Mouse (Mus musculus) MEL (cell line): ENCODE results near the gene B9d1. TPM values are rescaled to one million over a fixed set of nuclear protein-coding genes. Genes with fewer than 3 reads are reported as not detected.

ENCODE experiments used
- DNase-seq: peaks from one replicate; pipeline ENCODE4 v3.0.0; 2011; ENCODE audit warnings: low read depth, low spot score
- H3K27ac ChIP-seq: 2 replicates; pipeline ENCODE4 v1.5.1; 2012; ENCODE audit warnings: low read depth, mild to moderate bottlenecking, control low read depth, low read length, moderate library complexity; ENCODE audit not compliant: control insufficient read depth
- H3K27me3 ChIP-seq, 2 experiments: fragments of 150-350 bp in 1 of 2; sonication (generic) in 1 of 2; 2 replicates each; pipeline ENCODE4 v1.6.1; 2012; ENCODE audit warnings: low read length in 2 of 2, mild to moderate bottlenecking in 2 of 2, improper control_type of control experiment in 1 of 2, moderate library complexity in 1 of 2; ENCODE audit not compliant: insufficient read depth in 2 of 2, control insufficient read depth in 1 of 2
- H3K36me3 ChIP-seq, 2 experiments: 2 replicates each; pipeline ENCODE4 v1.6.1; 2012 to 2014; ENCODE audit warnings: low read length in 2 of 2, improper control_type of control experiment in 1 of 2, inconsistent platforms in 1 of 2, mild to moderate bottlenecking in 1 of 2; ENCODE audit not compliant: insufficient read depth in 2 of 2, control insufficient read depth in 1 of 2
- H3K4me1 ChIP-seq, 2 experiments: fragments of 150-350 bp in 1 of 2; sonication (generic) in 1 of 2; 2 replicates each; pipeline ENCODE4 v1.6.1; 2012; ENCODE audit warnings: low read length in 2 of 2, improper control_type of control experiment in 1 of 2, mild to moderate bottlenecking in 1 of 2; ENCODE audit not compliant: insufficient read depth in 2 of 2, control insufficient read depth in 1 of 2
- H3K4me3 ChIP-seq, 2 experiments: fragments of 150-350 bp in 1 of 2; sonication (generic) in 1 of 2; 2 replicates each; pipeline ENCODE4 v1.5.1; 2012; ENCODE audit warnings: low read depth in 2 of 2, low read length in 2 of 2, mild to moderate bottlenecking in 2 of 2, moderate library complexity in 2 of 2, control low read depth in 1 of 2, improper control_type of control experiment in 1 of 2; ENCODE audit not compliant: control insufficient read depth in 1 of 2, insufficient read depth in 1 of 2
- H3K79me2 ChIP-seq: 2 replicates; pipeline ENCODE4 v1.6.1; 2012; ENCODE audit warnings: mild to moderate bottlenecking, low read length, moderate library complexity; ENCODE audit not compliant: control insufficient read depth, poor library complexity, insufficient read depth
- H3K9ac ChIP-seq: 2 replicates; pipeline ENCODE4 v1.6.1; 2012; ENCODE audit warnings: low read depth, mild to moderate bottlenecking, control low read depth, low read length, moderate library complexity; ENCODE audit not compliant: control insufficient read depth, poor library complexity, severe bottlenecking
- H3K9me3 ChIP-seq: fragments of 150-350 bp; sonication (generic); replicated peaks from 2 replicates; pipeline ENCODE4 v1.6.1; 2012; ENCODE audit warnings: mild to moderate bottlenecking, low read length, improper control_type of control experiment, moderate library complexity; ENCODE audit not compliant: insufficient read depth
- BHLHE40 ChIP-seq: IDR thresholded peaks from 2 replicates; pipeline ENCODE4 v1.6.1; 2012; ENCODE audit warnings: low read depth, mild to moderate bottlenecking, inconsistent platforms, low read length, improper control_type of control experiment, borderline replicate concordance
- CTCF ChIP-seq, 3 experiments: IDR thresholded peaks in 2 of 3; conservative IDR thresholded peaks in 1 of 3; 2 replicates each; pipeline ENCODE4 v1.5.1; 2011 to 2012; ENCODE audit warnings: low read length in 3 of 3, low read depth in 2 of 3, mild to moderate bottlenecking in 2 of 3, improper control_type of control experiment in 1 of 3, inconsistent platforms in 1 of 3, mixed read lengths in 1 of 3, moderate library complexity in 1 of 3; ENCODE audit not compliant: control insufficient read depth in 1 of 3, insufficient read depth in 1 of 3, poor library complexity in 1 of 3, severe bottlenecking in 1 of 3
- E2F4 ChIP-seq: IDR thresholded peaks from 2 replicates; pipeline ENCODE4 v1.6.1; 2011; ENCODE audit warnings: low read depth, low read length, improper control_type of control experiment, borderline replicate concordance
- ELF1 ChIP-seq: IDR thresholded peaks from 2 replicates; pipeline ENCODE4 v1.6.1; 2014; ENCODE audit warnings: low read depth, mild to moderate bottlenecking, inconsistent platforms, low read length, improper control_type of control experiment, moderate library complexity
- EP300 ChIP-seq, 2 experiments: IDR thresholded peaks; 2 replicates each; pipeline ENCODE4 v1.6.1; 2011; ENCODE audit warnings: improper control_type of control experiment in 2 of 2, low read length in 2 of 2, low read depth in 1 of 2, mild to moderate bottlenecking in 1 of 2
- GABPA ChIP-seq: IDR thresholded peaks from 2 replicates; pipeline ENCODE4 v1.6.1; 2012; ENCODE audit warnings: low read depth, mild to moderate bottlenecking, inconsistent platforms, low read length, improper control_type of control experiment, moderate library complexity
- GATA1 ChIP-seq: IDR thresholded peaks from 2 replicates; pipeline ENCODE4 v1.6.1; 2011; ENCODE audit warnings: low read depth, low read length, improper control_type of control experiment
- JUND ChIP-seq: IDR thresholded peaks from 2 replicates; pipeline ENCODE4 v1.6.1; 2011; ENCODE audit warnings: low read depth, mild to moderate bottlenecking, improper control_type of control experiment, low read length
- KAT2A ChIP-seq: conservative IDR thresholded peaks from 2 replicates; pipeline ENCODE4 v1.6.1; 2012; ENCODE audit warnings: low read depth, low read length, improper control_type of control experiment, inconsistent platforms
- MAZ ChIP-seq: IDR thresholded peaks from 2 replicates; pipeline ENCODE4 v1.6.1; 2012; ENCODE audit warnings: low read depth, mild to moderate bottlenecking, inconsistent platforms, low read length, improper control_type of control experiment
- MEF2A ChIP-seq: IDR thresholded peaks from 2 replicates; pipeline ENCODE4 v1.6.1; 2014; ENCODE audit warnings: low read depth, mild to moderate bottlenecking, inconsistent platforms, low read length, improper control_type of control experiment; ENCODE audit not compliant: poor library complexity, insufficient replicate concordance, severe bottlenecking; ENCODE audit errors: extremely low read depth
- MXI1 ChIP-seq: IDR thresholded peaks from 2 replicates; pipeline ENCODE4 v1.6.1; 2011; ENCODE audit warnings: mild to moderate bottlenecking, low read depth, low read length, improper control_type of control experiment
- MYC ChIP-seq: IDR thresholded peaks from 2 replicates; pipeline ENCODE4 v1.6.1; 2011; ENCODE audit warnings: low read depth, mild to moderate bottlenecking, low read length, improper control_type of control experiment, moderate library complexity
- RAD21 ChIP-seq: IDR thresholded peaks from 2 replicates; pipeline ENCODE4 v1.6.1; 2011; ENCODE audit warnings: mild to moderate bottlenecking, low read depth, low read length, improper control_type of control experiment
- RCOR1 ChIP-seq: IDR thresholded peaks from 2 replicates; pipeline ENCODE4 v1.6.1; 2012; ENCODE audit warnings: low read depth, mild to moderate bottlenecking, inconsistent platforms, low read length, improper control_type of control experiment
- SIN3A ChIP-seq: IDR thresholded peaks from 2 replicates; pipeline ENCODE4 v1.6.1; 2012; ENCODE audit warnings: low read length, improper control_type of control experiment, inconsistent platforms
- SMC3 ChIP-seq: IDR thresholded peaks from 2 replicates; pipeline ENCODE4 v1.6.1; 2011; ENCODE audit warnings: low read depth, low read length, improper control_type of control experiment
- ZC3H11A ChIP-seq: IDR thresholded peaks from 2 replicates; pipeline ENCODE4 v1.6.1; 2012; ENCODE audit warnings: low read depth, mild to moderate bottlenecking, inconsistent platforms, low read length, improper control_type of control experiment
- ZKSCAN1 ChIP-seq: IDR thresholded peaks from 2 replicates; pipeline ENCODE4 v1.6.1; 2012; ENCODE audit warnings: low read depth, mild to moderate bottlenecking, inconsistent platforms, low read length, improper control_type of control experiment, moderate library complexity
- ZMIZ1 ChIP-seq: IDR thresholded peaks from 2 replicates; pipeline ENCODE4 v1.6.1; 2012; ENCODE audit warnings: low read depth, mild to moderate bottlenecking, inconsistent platforms, low read length, improper control_type of control experiment, moderate library complexity
- ZNF384 ChIP-seq: IDR thresholded peaks from 2 replicates; pipeline ENCODE4 v1.6.1; 2012; ENCODE audit warnings: low read depth, mild to moderate bottlenecking, inconsistent platforms, low read length, improper control_type of control experiment
- polyA plus RNA-seq, 2 experiments: library from polyadenylated mRNA; stranded (reverse) in 1 of 2; unstranded in 1 of 2; fragments of >175 nt in 1 of 2; fragments of >200 nt in 1 of 2; gene quantifications; 2 replicates each; pipeline versions ENCODE4 v1.2.1 to v1.2.4; 2012; ENCODE audit warnings: low replicate concordance in 2 of 2, low read depth in 1 of 2; ENCODE audit not compliant: insufficient read length in 2 of 2, insufficient read depth in 1 of 2, missing spikeins in 1 of 2
- total RNA-seq: library from RNA; depleted of rRNA; stranded (reverse); fragments of 300-350 nt; gene quantifications from 2 replicates; pipeline ENCODE4 v1.2.3, GENCODE M21; 2012

Gene B9d1
- total and polyA plus RNA-seq, 3 experiments: 22.5 to 27.2 TPM; not detected in 1

GRCm38 (mm10) chr11:61537362-61537761 is 32.4 kb downstream of the B9d1 start:
- Histone ChIP-seq H3K9me3 (no peaks in the 10 kb centered on the region), H3K27me3 (no peaks in the 10 kb centered on the region), H3K4me3 (no peak overlapping the region), H3K79me2 (no peaks in the 10 kb centered on the region), H3K36me3 (peaks cover 0 to 4% of the 10 kb centered on the region in 2 experiments; a peak in 2 of 4 replicates), H3K27ac (no peak overlapping the region), H3K9ac (no peak overlapping the region), H3K4me1 (peaks cover 0 to 5% of the 10 kb centered on the region in 2 experiments; a peak in 2 of 4 replicates)
- TF ChIP-seq GABPA: no peak
- TF ChIP-seq RAD21: no peak
- TF ChIP-seq EP300 (IDR thresholded peaks at IDR 0.05; ENCODE audit: low read depth in 1 of 2, low read length in 2 of 2): no peak
- TF ChIP-seq ZNF384: no peak
- no peak for TF ChIP-seq CTCF (IDR thresholded peaks at IDR 0.05 in 2 of 3, conservative IDR thresholded peaks at IDR 0.05 in 1 of 3; ENCODE audit: control insufficient read depth in 1 of 3, insufficient read depth in 1 of 3, low read depth in 2 of 3, low read length in 3 of 3, poor library complexity in 1 of 3, severe bottlenecking in 1 of 3)
- no peak for TF ChIP-seq JUND
- TF ChIP-seq GATA1: no peak
- TF ChIP-seq BHLHE40: no peak
- no peak for TF ChIP-seq MAZ
- TF ChIP-seq ZKSCAN1: no peak
- TF ChIP-seq SMC3: no peak
- TF ChIP-seq SIN3A: no peak
- TF ChIP-seq MEF2A: no peak
- DNase-seq: no peak

GRCm38 (mm10) chr11:61540642-61541041 is 35.7 kb downstream of the B9d1 start:
- Histone ChIP-seq H3K36me3 (peaks cover 0 to 4% of the 10 kb centered on the region in 2 experiments; a peak in 2 of 4 replicates), H3K4me1 (peaks cover 0 to 5% of the 10 kb centered on the region in 2 experiments; a peak in 2 of 4 replicates), H3K79me2 (no peaks in the 10 kb centered on the region), H3K27ac (no peak overlapping the region), H3K9ac (no peak overlapping the region), H3K27me3 (no peaks in the 10 kb centered on the region), H3K9me3 (no peaks in the 10 kb centered on the region), H3K4me3 (no peak overlapping the region)
- no peak for DNase-seq
- no peak for TF ChIP-seq MXI1
- no peak for TF ChIP-seq ZMIZ1
- no peak for TF ChIP-seq SMC3
- no peak for TF ChIP-seq RAD21
- TF ChIP-seq, all 39 proteins: peak for 0

GRCm38 (mm10) chr11:61541106-61541505 is 36.2 kb downstream of the B9d1 start:
- Histone ChIP-seq H3K4me3 (no peak overlapping the region), H3K36me3 (peaks cover 0 to 4% of the 10 kb centered on the region in 2 experiments; a peak in 2 of 4 replicates), H3K9ac (no peak overlapping the region), H3K27me3 (no peaks in the 10 kb centered on the region), H3K79me2 (no peaks in the 10 kb centered on the region), H3K4me1 (peaks cover 0 to 5% of the 10 kb centered on the region in 2 experiments; a peak in 2 of 4 replicates), H3K27ac (no peak overlapping the region), H3K9me3 (no peaks in the 10 kb centered on the region)
- no peak for DNase-seq
- TF ChIP-seq E2F4: no peak
- TF ChIP-seq ZC3H11A: no peak
- TF ChIP-seq MEF2A: no peak
- TF ChIP-seq ELF1: no peak
- no peak for TF ChIP-seq JUND
- no peak for TF ChIP-seq MYC
- no peak for TF ChIP-seq RCOR1
- TF ChIP-seq KAT2A: no peak
- no peak for TF ChIP-seq SMC3
- TF ChIP-seq GABPA: no peak
